Mouse (Mus musculus): ENCODE results near the gene Kctd19.

Gene Kctd19

GRCm38 (mm10) chr8:105422006-105422405 lies 8.7 kb upstream of the Kctd19 start:
- no peak for DNase-seq (ENCODE audit: low spot score)

GRCm38 (mm10) chr8:105419800-105420199 lies 6.5 kb upstream of the Kctd19 start:
- DNase-seq (ENCODE audit: low spot score): no peak

- DNase-seq (ENCODE audit: low spot score): no peak
These were observed 5.7 kb upstream of the Kctd19 start for GRCm38 (mm10) chr8:105418992-105419391.

GRCm38 (mm10) chr8:105409947-105410346 lies 3.4 kb downstream of the Kctd19 start:
- DNase-seq (ENCODE audit: low spot score): no peak

GRCm38 (mm10) chr8:105408331-105408730 lies 5.0 kb downstream of the Kctd19 start:
- DNase-seq (ENCODE audit: low spot score): no peak

GRCm38 (mm10) chr8:105406416-105406815 lies 6.9 kb downstream of the Kctd19 start:
- no peak for DNase-seq (ENCODE audit: low spot score)

GRCm38 (mm10) chr8:105404496-105404895 lies 8.8 kb downstream of the Kctd19 start:
- DNase-seq (ENCODE audit: low spot score): no peak

- no peak for DNase-seq (ENCODE audit: low spot score)
These were observed 9.8 kb downstream of the Kctd19 start for GRCm38 (mm10) chr8:105403467-105403866.

GRCm38 (mm10) chr8:105400016-105400415 lies 13.3 kb downstream of the Kctd19 start:
- no peak for DNase-seq (ENCODE audit: low spot score)

GRCm38 (mm10) chr8:105397747-105398146 lies 15.6 kb downstream of the Kctd19 start:
- DNase-seq (ENCODE audit: low spot score): peak; percentile 13

- no peak for DNase-seq (ENCODE audit: low spot score)
These were observed 19.4 kb downstream of the Kctd19 start for GRCm38 (mm10) chr8:105393915-105394314.

GRCm38 (mm10) chr8:105393089-105393787 lies 20.1 kb downstream of the Kctd19 start:
- DNase-seq (ENCODE audit: low spot score): no peak

- no peak for DNase-seq (ENCODE audit: low spot score)
These were observed 24.2 kb downstream of the Kctd19 start for GRCm38 (mm10) chr8:105389096-105389495.

GRCm38 (mm10) chr8:105387151-105387550 lies 26.2 kb downstream of the Kctd19 start:
- DNase-seq (ENCODE audit: low spot score): no peak

- no peak for DNase-seq (ENCODE audit: low spot score)
These were observed 29.2 kb downstream of the Kctd19 start for GRCm38 (mm10) chr8:105384070-105384469.

GRCm38 (mm10) chr8:105380308-105380707 lies 33.0 kb downstream of the Kctd19 start:
- DNase-seq (ENCODE audit: low spot score): no peak

- DNase-seq (ENCODE audit: low spot score): no peak
These were observed 34.6 kb downstream of the Kctd19 start for GRCm38 (mm10) chr8:105378673-105379072.

- peak; percentile 26 for DNase-seq (ENCODE audit: low spot score)
These were observed 38.8 kb downstream of the Kctd19 start for GRCm38 (mm10) chr8:105374513-105374966.

- no peak for DNase-seq (ENCODE audit: low spot score)
These were observed 40.3 kb downstream of the Kctd19 start, which contains the start of gene Plekhg4 for GRCm38 (mm10) chr8:105373032-105373431. TSS of gene Plekhg4 (plus strand) at chr8:105373274.

- no peak for DNase-seq (ENCODE audit: low spot score)
These were observed 40.8 kb downstream of the Kctd19 start for GRCm38 (mm10) chr8:105372473-105372872.

- DNase-seq (ENCODE audit: low spot score): no peak
These were observed 46.2 kb downstream of the Kctd19 start for GRCm38 (mm10) chr8:105367107-105367506.

GRCm38 (mm10) chr8:105361751-105362702 lies 51.3 kb downstream of the Kctd19 start:
- no peak for DNase-seq (ENCODE audit: low spot score)

GRCm38 (mm10) chr8:105359646-105360045 lies 53.7 kb downstream of the Kctd19 start:
- no peak for DNase-seq (ENCODE audit: low spot score)
